Mouse (Mus musculus): ENCODE results near the gene Zmpste24.
"Not testable (repeated sequence)": the region's sequence is repeated elsewhere in the genome, so short reads cannot be mapped to it uniquely, and the experiment has no call there.

The Zmpste24 gene

GRCm38 (mm10) chr4:121097650-121098378, at the start of gene Zmpste24:
Zmpste24 (minus strand) TSS chr4:121098241.
- in situ Hi-C loops (cut with MboI; ENCODE audit: low sequenced_read_pairs) = no loop called here

DNA sequence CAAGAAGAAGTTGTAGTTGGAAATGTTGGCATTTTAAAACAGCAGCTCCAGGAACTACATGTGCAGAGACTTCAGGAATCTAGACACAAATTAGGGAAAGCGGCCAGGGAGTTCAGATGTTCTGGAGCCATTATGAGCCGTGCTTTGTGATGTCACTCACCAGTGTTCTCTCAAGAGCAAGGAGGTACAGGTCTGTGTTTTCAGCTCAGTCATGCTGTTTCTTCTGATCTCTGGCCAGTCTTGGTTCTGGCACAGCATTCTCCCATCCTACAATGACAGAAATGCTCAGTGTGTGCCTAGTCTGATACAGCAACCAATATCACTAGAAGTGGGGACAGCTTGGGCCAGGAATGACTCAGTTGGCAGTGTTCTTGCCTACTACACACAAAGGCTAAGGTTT, 11.1 kb upstream of the Zmpste24 start, which contains the start of gene Tmco2:
TSS of gene Tmco2 (minus strand) at position 101 of the 400 bp plus-strand sequence.
- in situ Hi-C loops (cut with MboI; ENCODE audit: low sequenced_read_pairs) = no loop called here

DNA sequence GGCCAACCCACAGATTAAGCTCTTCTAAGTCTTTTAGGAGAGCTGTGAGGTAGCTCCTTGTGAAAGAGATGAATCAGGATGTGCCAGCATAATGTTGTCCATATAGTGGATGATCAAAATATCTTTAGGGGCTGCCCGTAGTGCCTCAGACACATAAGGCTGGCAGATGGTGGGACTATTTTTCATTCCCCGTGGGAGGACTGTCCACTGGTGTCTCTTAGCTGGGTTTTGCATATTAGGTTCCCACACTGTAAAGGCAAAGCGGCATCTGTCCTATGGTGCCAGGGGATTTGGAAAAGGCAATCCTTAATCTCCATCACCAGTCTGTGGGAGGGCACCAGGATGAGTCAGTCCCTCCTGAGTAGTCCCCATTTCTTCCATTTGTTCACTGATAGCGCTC, 5.3 kb upstream of the Zmpste24 start:
- in situ Hi-C loops (cut with MboI; ENCODE audit: low sequenced_read_pairs) = no loop called here

DNA sequence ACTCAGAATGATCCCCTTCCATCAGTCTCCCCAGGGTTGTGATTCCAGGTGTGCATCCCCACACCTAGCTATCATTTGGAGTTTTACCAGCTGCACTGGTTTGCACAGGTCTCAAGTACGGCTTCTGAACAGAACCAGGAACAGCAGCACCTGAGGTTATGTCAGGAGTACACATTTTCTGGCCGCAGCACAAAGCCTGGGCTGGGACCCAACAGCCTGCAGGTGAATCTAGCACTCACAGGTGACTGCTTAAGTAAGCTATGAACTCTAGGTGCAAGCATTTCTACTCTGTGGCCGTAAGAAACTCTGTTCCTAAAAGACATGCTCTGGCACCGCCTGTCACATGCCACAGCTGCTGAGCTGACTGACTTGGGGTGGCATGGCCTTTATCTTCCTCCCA, 7.8 kb downstream of the Zmpste24 start:
- in situ Hi-C loops (cut with MboI; ENCODE audit: low sequenced_read_pairs) = no loop called here

GRCm38 (mm10) chr4:121088696-121089095, 9.3 kb downstream of the Zmpste24 start:
- in situ Hi-C loops (cut with MboI; ENCODE audit: low sequenced_read_pairs) = no loop called here

DNA sequence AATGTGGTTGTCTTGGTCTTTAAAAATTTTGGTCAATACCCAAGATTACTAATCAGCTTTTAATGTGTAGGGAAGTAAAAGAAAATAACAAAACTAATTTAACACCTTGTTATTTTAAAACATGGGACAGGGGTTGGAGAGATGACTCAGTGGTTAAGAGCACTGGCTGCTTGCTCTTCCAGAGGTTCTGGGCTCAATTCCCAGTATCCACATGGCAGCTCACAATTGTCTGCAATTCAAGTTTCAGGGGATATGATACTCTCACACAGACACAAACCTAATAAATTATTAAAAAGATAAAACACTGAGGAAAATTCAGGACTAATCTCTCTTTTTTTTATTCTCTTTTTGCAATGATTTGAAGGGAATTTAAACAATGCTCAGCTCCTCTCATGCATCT, 13.5 kb downstream of the Zmpste24 start:
- in situ Hi-C loops (cut with MboI; ENCODE audit: low sequenced_read_pairs) = no loop called here

- in situ Hi-C loops (cut with MboI; ENCODE audit: low sequenced_read_pairs) = no loop called here
Measured at GRCm38 (mm10) chr4:121080395-121080794, 17.6 kb downstream of the Zmpste24 start.

DNA sequence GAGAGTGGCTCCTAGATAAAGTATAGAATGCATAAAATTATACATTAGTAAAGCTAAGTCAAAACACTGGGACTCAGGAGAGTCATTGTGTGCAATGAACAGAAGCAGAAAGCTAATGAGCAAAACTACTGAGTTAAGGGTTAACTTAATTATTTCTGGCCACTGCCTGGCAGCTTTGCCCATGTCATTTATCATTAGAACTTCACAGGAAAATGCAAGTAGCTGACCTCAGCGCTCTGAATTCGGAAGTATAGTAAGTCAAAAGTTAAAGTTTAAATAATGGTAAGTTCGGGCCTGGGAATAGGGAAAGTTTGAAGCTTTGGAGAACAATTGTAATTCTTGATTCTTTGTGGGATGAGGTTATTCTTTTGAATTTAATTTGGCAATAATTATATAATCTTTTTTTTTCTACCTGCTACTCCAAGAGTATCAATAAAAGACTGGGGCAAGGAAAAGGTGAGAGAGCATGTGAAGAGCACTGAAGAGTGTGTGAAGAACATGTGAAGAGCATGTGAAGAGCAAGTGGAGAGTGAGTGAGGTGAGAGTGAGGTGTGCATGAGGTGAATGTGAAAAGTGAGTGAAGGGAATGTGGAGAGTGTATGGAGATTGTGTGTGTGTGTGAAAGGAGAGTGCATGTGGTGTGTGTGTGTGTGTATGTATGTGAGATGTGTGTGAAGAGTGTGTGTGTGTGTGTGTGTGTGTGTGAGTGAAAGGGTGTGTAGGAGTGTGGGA, 20.0 kb downstream of the Zmpste24 start:
- in situ Hi-C loops (cut with MboI; ENCODE audit: low sequenced_read_pairs) = no loop called here

GRCm38 (mm10) chr4:121074250-121074649, 23.8 kb downstream of the Zmpste24 start:
- in situ Hi-C loops (cut with MboI; ENCODE audit: low sequenced_read_pairs) = no loop called here

- in situ Hi-C loops (cut with MboI; ENCODE audit: low sequenced_read_pairs) = no loop called here
Measured at GRCm38 (mm10) chr4:121065336-121065735, 32.7 kb downstream of the Zmpste24 start.

GRCm38 (mm10) chr4:121059218-121059617, 38.8 kb downstream of the Zmpste24 start:
- in situ Hi-C loops (cut with MboI; ENCODE audit: low sequenced_read_pairs) = not testable (repeated sequence)

DNA sequence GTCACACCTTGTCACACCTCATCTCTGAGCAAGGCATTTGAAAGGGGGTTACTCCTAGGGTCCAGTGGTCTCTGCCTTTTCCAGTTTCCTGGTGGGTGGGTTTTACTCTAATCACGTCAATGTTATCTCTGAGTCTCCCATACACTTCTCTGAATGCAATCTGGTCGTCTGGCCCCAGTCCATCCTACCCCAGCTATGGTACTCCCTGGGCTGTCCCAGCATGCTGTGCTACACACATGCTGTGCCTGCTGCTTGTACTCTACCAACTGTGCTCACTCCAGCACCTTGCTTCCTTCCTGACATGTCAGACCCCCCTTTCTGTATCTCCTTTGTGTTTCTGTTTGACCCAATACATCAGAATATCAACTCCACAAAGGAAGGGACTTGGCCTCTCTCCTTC, 41.0 kb downstream of the Zmpste24 start:
- in situ Hi-C loops (cut with MboI; ENCODE audit: low sequenced_read_pairs) = no loop called here

DNA sequence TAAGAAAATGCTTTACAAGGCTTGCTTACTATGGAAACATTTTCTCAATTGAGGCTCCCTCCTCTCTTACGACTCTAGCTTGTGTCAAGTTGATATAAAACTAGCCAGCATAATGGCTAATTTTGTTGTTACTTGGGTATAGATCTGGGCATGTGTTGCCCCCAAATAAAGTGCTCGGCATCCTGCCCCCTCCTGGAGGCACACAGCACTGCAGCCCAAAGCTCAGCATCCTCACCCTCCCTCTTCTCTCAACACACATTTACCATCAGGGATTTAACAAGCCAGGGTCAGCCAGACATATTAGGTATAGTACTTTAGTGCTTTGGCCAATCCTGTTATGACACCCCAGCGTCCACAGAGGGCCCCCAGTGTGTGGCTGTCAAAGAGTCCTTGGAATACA, 41.7 kb downstream of the Zmpste24 start:
- in situ Hi-C loops (cut with MboI; ENCODE audit: low sequenced_read_pairs) = no loop called here

- in situ Hi-C loops (cut with MboI; ENCODE audit: low sequenced_read_pairs) = no loop called here
Measured at GRCm38 (mm10) chr4:121052454-121053323, 45.4 kb downstream of the Zmpste24 start.

DNA sequence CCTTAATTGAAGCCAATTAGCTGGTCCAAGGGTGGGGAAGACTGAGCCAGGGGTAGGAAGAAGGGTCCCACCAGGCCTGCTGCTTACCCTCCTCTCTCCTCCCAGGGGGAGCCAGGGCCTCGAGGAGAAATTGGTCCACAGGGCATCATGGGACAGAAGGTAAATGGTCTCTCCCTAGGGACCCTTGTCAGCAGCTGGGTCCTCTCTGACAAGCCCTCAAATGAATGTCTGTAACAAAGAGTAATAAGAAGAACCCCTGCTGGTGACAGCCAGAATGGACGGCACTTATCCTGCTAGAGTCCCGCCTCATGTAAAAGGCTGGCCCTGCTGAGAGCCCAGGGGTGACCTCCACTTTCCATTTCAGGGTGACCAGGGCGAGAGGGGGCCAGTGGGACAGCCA, 46.2 kb downstream of the Zmpste24 start:
- in situ Hi-C loops (cut with MboI; ENCODE audit: low sequenced_read_pairs) = no loop called here

- in situ Hi-C loops (cut with MboI; ENCODE audit: low sequenced_read_pairs) = no loop called here
Measured at GRCm38 (mm10) chr4:121042946-121043345, 55.1 kb downstream of the Zmpste24 start.

DNA sequence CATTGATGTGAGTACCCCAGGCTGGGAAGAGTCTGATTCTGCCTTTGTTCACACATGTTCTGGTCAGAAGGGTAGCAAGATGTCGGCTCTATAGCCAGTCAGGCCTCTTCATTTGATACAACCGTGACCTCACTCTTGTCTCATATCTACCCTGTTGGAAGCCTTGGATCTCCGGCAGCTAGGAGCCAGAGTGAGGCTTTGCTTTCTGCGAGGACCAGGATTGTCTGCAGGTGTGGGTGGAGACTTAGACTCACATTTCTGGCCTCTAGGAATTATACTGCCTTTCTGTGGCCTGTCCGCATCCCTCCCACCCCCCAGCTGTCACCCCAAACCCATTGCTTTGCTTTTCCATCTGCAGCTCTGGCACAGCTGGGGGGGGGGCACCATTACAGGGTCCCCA, 55.6 kb downstream of the Zmpste24 start:
- in situ Hi-C loops (cut with MboI; ENCODE audit: low sequenced_read_pairs) = no loop called here

DNA sequence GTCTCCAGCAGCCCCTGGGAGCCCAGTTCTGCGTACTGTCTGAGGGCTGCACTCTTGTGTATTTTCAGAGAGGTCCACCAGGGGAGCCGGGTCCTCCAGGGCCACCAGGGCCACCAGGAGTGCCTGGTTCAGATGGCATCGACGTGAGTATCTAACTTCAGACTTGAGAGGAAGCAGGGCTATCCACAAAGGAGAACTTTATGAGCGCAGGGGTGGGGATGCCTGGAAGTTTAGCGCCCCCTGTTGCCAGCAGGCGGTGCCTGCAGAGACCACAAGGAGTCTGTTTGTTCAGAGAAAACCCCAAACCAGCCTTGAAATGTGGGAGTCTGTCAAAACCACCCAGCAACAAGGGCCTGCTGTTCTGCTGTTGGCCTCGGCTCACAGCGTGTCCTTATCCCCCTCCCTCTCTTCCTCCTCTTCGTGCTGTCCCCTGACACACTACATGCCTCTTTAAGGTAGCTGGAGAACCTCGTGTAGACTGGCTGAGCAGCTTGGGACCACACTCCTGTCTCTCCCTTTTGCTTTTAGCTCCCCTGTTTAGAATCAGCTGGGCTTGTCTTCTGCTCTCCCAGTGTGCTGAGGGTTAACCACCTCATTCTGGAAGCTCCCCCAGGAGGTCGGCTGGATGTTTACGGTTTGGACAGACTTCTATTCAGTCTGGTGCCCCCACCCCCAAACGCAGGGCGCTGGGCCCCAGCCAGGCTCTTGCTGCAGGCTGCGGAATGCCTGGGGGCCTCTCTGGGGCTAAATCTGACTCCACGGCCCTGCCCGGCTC, 57.0 kb downstream of the Zmpste24 start:
- in situ Hi-C loops (cut with MboI; ENCODE audit: low sequenced_read_pairs) = no loop called here

GRCm38 (mm10) chr4:121040323-121040722, 57.7 kb downstream of the Zmpste24 start:
- in situ Hi-C loops (cut with MboI; ENCODE audit: low sequenced_read_pairs) = no loop called here

GRCm38 (mm10) chr4:121039331-121040115, 58.5 kb downstream of the Zmpste24 start, which contains the start of gene Col9a2:
Col9a2 (plus strand) TSS chr4:121039385.
- in situ Hi-C loops (cut with MboI; ENCODE audit: low sequenced_read_pairs) = loop anchor here (10.0 kb wide), 1 partner anchor 55 kb away; no protein-coding TSS in a partner anchor
